ENCODE assay signal across 12 mouse cellular contexts in genomic region chr3:51729109-51729918, GRCm38 (mm10).
DNase-seq lines count a peak whose midpoint lies in the region; ATAC-seq lines count a peak whose summit lies in the region.
"Had no signal": no experiment of that assay in that cellular context is flagged by ENCODE, and none has a peak within 500 bp of the region (broad histone marks: within the 10 kb centered on the region; RNA-seq: fewer than 3 reads in every experiment).

No protein-coding gene starts in this region.

- H3K27ac ChIP-seq in lung, embryonic 15.5 days: no peak overlapping the region
- peak overlapping the region; percentile 50 for H3K27ac ChIP-seq in forebrain, embryonic 12.5 days
- H3K27ac ChIP-seq in limb, embryonic 10.5 days: peak overlapping the region; percentile 70
- H3K27ac ChIP-seq in neural tube, embryonic 13.5 days (replicated peaks): peak overlapping the region; percentile 68; the same call in 1 of the 2 replicates
- H3K27ac ChIP-seq: embryonic facial prominence, embryonic 13.5 days had no signal

- 71% methylated on average over 14 of the region's 14 CpGs for WGBS in lung, embryonic 15.5 days
- 44% methylated on average over 14 of the region's 14 CpGs for WGBS in forebrain, embryonic 12.5 days
- WGBS in limb, embryonic 10.5 days: 75% methylated on average over 14 of the region's 14 CpGs
- WGBS in neural tube, embryonic 13.5 days: 64% methylated on average over 14 of the region's 14 CpGs

- no peaks in the 10 kb centered on the region for H3K9me3 ChIP-seq in lung, embryonic 15.5 days
- no peaks in the 10 kb centered on the region for H3K9me3 ChIP-seq in forebrain, embryonic 12.5 days
- no peaks in the 10 kb centered on the region for H3K9me3 ChIP-seq in limb, embryonic 10.5 days (replicated peaks)
- H3K9me3 ChIP-seq in neural tube, embryonic 13.5 days: no peaks in the 10 kb centered on the region
- H3K9me3 ChIP-seq: embryonic facial prominence, embryonic 13.5 days; G1E had no signal

- no peak overlapping the region for H3K4me2 ChIP-seq in lung, embryonic 15.5 days
- no peak overlapping the region for H3K4me2 ChIP-seq in forebrain, embryonic 12.5 days
- H3K4me2 ChIP-seq in neural tube, embryonic 13.5 days: no peak overlapping the region
- H3K4me2 ChIP-seq: embryonic facial prominence, embryonic 13.5 days had no signal

- H3K27me3 ChIP-seq in lung, embryonic 15.5 days: no peaks in the 10 kb centered on the region
- no peaks in the 10 kb centered on the region for H3K27me3 ChIP-seq in forebrain, embryonic 12.5 days
- H3K27me3 ChIP-seq in limb, embryonic 10.5 days (ENCODE audit: low read depth, poor library complexity, severe bottlenecking): peaks cover 14% of the 10 kb centered on the region; the same call in 1 of the 2 replicates
- no peaks in the 10 kb centered on the region for H3K27me3 ChIP-seq in neural tube, embryonic 13.5 days
- H3K27me3 ChIP-seq: embryonic facial prominence, embryonic 13.5 days had no signal

- no peaks in the 10 kb centered on the region for H3K36me3 ChIP-seq in lung, embryonic 15.5 days
- no peaks in the 10 kb centered on the region for H3K36me3 ChIP-seq in forebrain, embryonic 12.5 days (replicated peaks)
- no peaks in the 10 kb centered on the region for H3K36me3 ChIP-seq in limb, embryonic 10.5 days
- H3K36me3 ChIP-seq in neural tube, embryonic 13.5 days: no peaks in the 10 kb centered on the region
- H3K36me3 ChIP-seq: embryonic facial prominence, embryonic 13.5 days; G1E had no signal

- no peak for DNase-seq in lung, postnatal 25 days (ENCODE audit: low spot score)
- DNase-seq in limb, embryonic 10.5 days (ENCODE audit: low spot score): no peak
- DNase-seq in ovary, postnatal 36 days (ENCODE audit: low spot score): no peak
- no peak for DNase-seq in right cerebral cortex, postnatal 36 days (ENCODE audit: low spot score in 2 of 2)
- DNase-seq in layer of hippocampus, postnatal 14 days (ENCODE audit: low spot score in 2 of 2): no peak
- DNase-seq: layer of hippocampus, postnatal 36 days; lung, postnatal 10 days had no signal

- H3K4me1 ChIP-seq in lung, embryonic 15.5 days: peaks cover 47% of the 10 kb centered on the region
- H3K4me1 ChIP-seq in forebrain, embryonic 12.5 days: peaks cover 29% of the 10 kb centered on the region
- peaks cover 24% of the 10 kb centered on the region for H3K4me1 ChIP-seq in limb, embryonic 10.5 days
- peaks cover 67% of the 10 kb centered on the region for H3K4me1 ChIP-seq in neural tube, embryonic 13.5 days (replicated peaks)

- H3K4me3 ChIP-seq in lung, embryonic 15.5 days: no peak overlapping the region
- no peak overlapping the region for H3K4me3 ChIP-seq in forebrain, embryonic 12.5 days (replicated peaks)
- H3K4me3 ChIP-seq in limb, embryonic 10.5 days: no peak overlapping the region
- no peak overlapping the region for H3K4me3 ChIP-seq in neural tube, embryonic 13.5 days
- H3K4me3 ChIP-seq: embryonic facial prominence, embryonic 13.5 days had no signal

- no peak overlapping the region for H3K9ac ChIP-seq in lung, embryonic 15.5 days
- no peak overlapping the region for H3K9ac ChIP-seq in forebrain, embryonic 12.5 days
- H3K9ac ChIP-seq in neural tube, embryonic 13.5 days: no peak overlapping the region
- H3K9ac ChIP-seq: embryonic facial prominence, embryonic 13.5 days had no signal

- 0 out of 2 replicates have a peak, but pooled peaks have one; percentile 9 for ATAC-seq in lung, embryonic 15.5 days (ENCODE audit: borderline replicate concordance, extremely low read depth, low FRiP score, low TSS enrichment)
- peak; percentile 34 for ATAC-seq in forebrain, embryonic 12.5 days (ENCODE audit: low FRiP score)
- ATAC-seq in neural tube, embryonic 13.5 days (ENCODE audit: low read depth): 0 out of 2 replicates have a peak, but pooled peaks have one; percentile 34
